Mouse (Mus musculus): ENCODE measurements around the gene Ift52. TPM values are rescaled to one million over a fixed set of nuclear protein-coding genes. Genes with fewer than 3 reads are reported as not detected.
A peak's percentile ranks its signal among the peaks of the same experiment; 100 is the strongest.
"Not testable (repeated sequence)": the region's sequence is repeated elsewhere in the genome, so short reads cannot be mapped to it uniquely, and the experiment has no call there.

Ift52 gene
- total RNA-seq, 2 experiments from 2014 or later: 32.9 to 35.2 TPM

GRCm38 (mm10) chr2:163039940-163040339 is 22.8 kb downstream of the Ift52 start:
- Histone ChIP-seq H3K27ac (no peak overlapping the region), H3K4me3 (no peak overlapping the region)
- DNase-seq (ENCODE audit: extremely low spot score in 1 of 2, low spot score in 2 of 2): no peak
- TF ChIP-seq CTCF (IDR thresholded peaks at IDR 0.05): no peak
- intact Hi-C loops (cut with DNase I): no loop called here

GRCm38 (mm10) chr2:163048125-163048524 is 31.0 kb downstream of the Ift52 start:
- DNase-seq (ENCODE audit: extremely low spot score in 1 of 2, low spot score in 2 of 2): peak; percentile 62 to 72
- no peak overlapping the region for H3K27ac ChIP-seq
- peak overlapping the region; percentile 36 for H3K4me3 ChIP-seq
- intact Hi-C loops (cut with DNase I): loop anchor here (5.0 kb wide), 1 partner anchor 354 kb away; no protein-coding TSS in a partner anchor
- peak; percentile 91 for TF ChIP-seq CTCF (IDR thresholded peaks at IDR 0.05)

- no peak for DNase-seq (ENCODE audit: extremely low spot score in 1 of 2, low spot score in 2 of 2)
- TF ChIP-seq CTCF (IDR thresholded peaks at IDR 0.05): no peak
- no peak overlapping the region for H3K27ac ChIP-seq
- intact Hi-C loops (cut with DNase I): loop anchor here (5.0 kb wide), 1 partner anchor 353 kb away; no protein-coding TSS in a partner anchor
- H3K4me3 ChIP-seq: no peak overlapping the region
Measured at GRCm38 (mm10) chr2:163049116-163049515, 32.0 kb downstream of the Ift52 start.

- Histone ChIP-seq H3K4me3 (no peak overlapping the region), H3K27ac (no peak overlapping the region)
- no peak for TF ChIP-seq CTCF (IDR thresholded peaks at IDR 0.05)
- no peak for DNase-seq (ENCODE audit: extremely low spot score in 1 of 2, low spot score in 2 of 2)
- intact Hi-C loops (cut with DNase I): no loop called here
Measured at GRCm38 (mm10) chr2:163051691-163052090, 34.5 kb downstream of the Ift52 start.

- Histone ChIP-seq H3K27ac (no peak overlapping the region), H3K4me3 (no peak overlapping the region)
- no peak for DNase-seq (ENCODE audit: extremely low spot score in 1 of 2, low spot score in 2 of 2)
- TF ChIP-seq CTCF (IDR thresholded peaks at IDR 0.05): no peak
- intact Hi-C loops (cut with DNase I): no loop called here
Measured at GRCm38 (mm10) chr2:163052101-163052500, 34.9 kb downstream of the Ift52 start.

- intact Hi-C loops (cut with DNase I): no loop called here
Measured at GRCm38 (mm10) chr2:163052826-163053225, 35.7 kb downstream of the Ift52 start.

GRCm38 (mm10) chr2:163054335-163054840 is 37.2 kb downstream of the Ift52 start, which contains the start of gene Mybl2:
Gene Mybl2 (plus strand): TSS chr2:163054687.
- H3K27ac ChIP-seq: no peak within 1 kb of the TSS
- H3K4me3 ChIP-seq: peak within 1 kb of the TSS; percentile 49
- TF ChIP-seq CTCF (IDR thresholded peaks at IDR 0.05): no peak; the same call in 1 of the 2 replicates
- peak; percentile 81 to 82 for DNase-seq (ENCODE audit: extremely low spot score in 1 of 2, low spot score in 2 of 2)
- intact Hi-C loops (cut with DNase I): no loop called here

More at GRCm38 (mm10) chr2:163052826-163053225, 35.7 kb downstream of the Ift52 start:
- no peak for TF ChIP-seq CTCF (IDR thresholded peaks at IDR 0.05)
- no peak overlapping the region for H3K27ac ChIP-seq
- no peak for DNase-seq (ENCODE audit: extremely low spot score in 1 of 2, low spot score in 2 of 2)
- no peak overlapping the region for H3K4me3 ChIP-seq

GRCm38 (mm10) chr2:163054891-163055494 is 37.8 kb downstream of the Ift52 start:
- H3K27ac ChIP-seq: no peak overlapping the region
- H3K4me3 ChIP-seq: peak overlapping the region; percentile 49
- TF ChIP-seq CTCF (IDR thresholded peaks at IDR 0.05): no peak
- DNase-seq (ENCODE audit: extremely low spot score in 1 of 2, low spot score in 2 of 2): no peak
- intact Hi-C loops (cut with DNase I): no loop called here

GRCm38 (mm10) chr2:163055715-163056114 is 38.6 kb downstream of the Ift52 start:
- intact Hi-C loops (cut with DNase I): no loop called here
- no peak for TF ChIP-seq CTCF (IDR thresholded peaks at IDR 0.05)
- no peak for DNase-seq (ENCODE audit: extremely low spot score in 1 of 2, low spot score in 2 of 2)
- no peak overlapping the region for H3K4me3 ChIP-seq
- no peak overlapping the region for H3K27ac ChIP-seq

GRCm38 (mm10) chr2:163056584-163056983 is 39.4 kb downstream of the Ift52 start:
- Histone ChIP-seq H3K4me3 (no peak overlapping the region), H3K27ac (no peak overlapping the region)
- intact Hi-C loops (cut with DNase I): no loop called here
- no peak for TF ChIP-seq CTCF (IDR thresholded peaks at IDR 0.05)
- DNase-seq (ENCODE audit: extremely low spot score in 1 of 2, low spot score in 2 of 2): no peak

GRCm38 (mm10) chr2:163058981-163059380 is 41.8 kb downstream of the Ift52 start:
- intact Hi-C loops (cut with DNase I); DNase-seq (ENCODE audit: extremely low spot score in 1 of 2, low spot score in 2 of 2); H3K4me3 ChIP-seq; H3K27ac ChIP-seq: not testable (repeated sequence)

- H3K4me3 ChIP-seq: no peak overlapping the region
- no peak for DNase-seq (ENCODE audit: extremely low spot score in 1 of 2, low spot score in 2 of 2)
- no peak for TF ChIP-seq CTCF (IDR thresholded peaks at IDR 0.05)
- no peak overlapping the region for H3K27ac ChIP-seq
- intact Hi-C loops (cut with DNase I): no loop called here
Measured at GRCm38 (mm10) chr2:163060630-163061029, 43.5 kb downstream of the Ift52 start.

All from left cerebral cortex, adult 2 months (tissue).